Mouse (Mus musculus) adrenal gland (tissue): Measurements from ENCODE around the gene Pogz.
"Not testable (repeated sequence)": the region's sequence is repeated elsewhere in the genome, so short reads cannot be mapped to it uniquely, and the experiment has no call there.

ENCODE experiments used
- intact Hi-C: fragments of 180-260 bp; cut with DNase I; formaldehyde crosslinking; loops from one replicate; pipeline ENCODE4 v1.15.1; 2025

Gene Pogz

GRCm38 (mm10) chr3:94911050-94911693 is 73.8 kb downstream of the Pogz start:
- intact Hi-C loops, result no loop called here

- intact Hi-C loops, result no loop called here
Observed at GRCm38 (mm10) chr3:94913801-94914200, 76.4 kb downstream of the Pogz start.

- intact Hi-C loops, result no loop called here
Observed at GRCm38 (mm10) chr3:94915903-94916741, 78.8 kb downstream of the Pogz start.

GRCm38 (mm10) chr3:94917816-94918361 is 80.5 kb downstream of the Pogz start:
- intact Hi-C loops, result no loop called here

GRCm38 (mm10) chr3:94918845-94919244 is 81.5 kb downstream of the Pogz start:
- intact Hi-C loops, result no loop called here

GRCm38 (mm10) chr3:94921104-94921503 is 83.7 kb downstream of the Pogz start:
- intact Hi-C loops, result no loop called here

- intact Hi-C loops, result no loop called here
Observed at GRCm38 (mm10) chr3:94922333-94922732, 85.0 kb downstream of the Pogz start.

GRCm38 (mm10) chr3:94924688-94925087 is 87.3 kb downstream of the Pogz start:
- intact Hi-C loops, result no loop called here

- intact Hi-C loops, result not testable (repeated sequence)
Observed at GRCm38 (mm10) chr3:94926301-94926736, 89.0 kb downstream of the Pogz start.

- intact Hi-C loops, result not testable (repeated sequence)
Observed at GRCm38 (mm10) chr3:94928979-94929378, 91.6 kb downstream of the Pogz start.

- intact Hi-C loops, result not testable (repeated sequence)
Observed at GRCm38 (mm10) chr3:94930386-94931266, 93.3 kb downstream of the Pogz start.

GRCm38 (mm10) chr3:94931427-94932082 is 94.2 kb downstream of the Pogz start:
- intact Hi-C loops, result not testable (repeated sequence)
